Mouse (Mus musculus): ENCODE measurements around the gene Rnf138rt1. TPM values are rescaled to one million over a fixed set of nuclear protein-coding genes. Genes with fewer than 3 reads are reported as not detected.
A peak's percentile ranks its signal among the peaks of the same experiment; 100 is the strongest.

Gene Rnf138rt1
- polyA plus RNA-seq, 1 experiment from 2014 or later: 0.56 TPM

- 37% methylated on average over 12 of the region's 12 CpGs for WGBS
- DNase-seq (ENCODE audit: low spot score, missing footprints): no peak
- peaks cover 7% of the 10 kb centered on the region for H3K27me3 ChIP-seq (ENCODE audit: control insufficient read depth, insufficient read depth, low read length)
- H3K27ac ChIP-seq (ENCODE audit: low read depth, low read length): no peak overlapping the region
- ATAC-seq (ENCODE audit: low FRiP score): peak; percentile 83
- H3K4me1 ChIP-seq (ENCODE audit: control insufficient read depth, insufficient read depth, low read length): no peaks in the 10 kb centered on the region
- H3K9me3 ChIP-seq (ENCODE audit: control insufficient read depth, low read length): no peaks in the 10 kb centered on the region
- no peaks in the 10 kb centered on the region for H3K36me3 ChIP-seq (ENCODE audit: control insufficient read depth, insufficient read depth, low read length)
- H3K4me2 ChIP-seq: no peak overlapping the region
- no peak overlapping the region for H3K4me3 ChIP-seq (ENCODE audit: low read depth, low read length)
- H3K9ac ChIP-seq (ENCODE audit: low read length): no peak overlapping the region
Measured at GRCm38 (mm10) chrX:163722785-163723577, 38.1 kb downstream of the Rnf138rt1 start.

- H3K27ac ChIP-seq (ENCODE audit: low read depth, low read length): no peak overlapping the region
- DNase-seq (ENCODE audit: low spot score, missing footprints) (no peak), ATAC-seq (ENCODE audit: low FRiP score) (no peak)
- no peaks in the 10 kb centered on the region for H3K4me1 ChIP-seq (ENCODE audit: control insufficient read depth, insufficient read depth, low read length)
- H3K36me3 ChIP-seq (ENCODE audit: control insufficient read depth, insufficient read depth, low read length): no peaks in the 10 kb centered on the region
- no peak overlapping the region for H3K4me2 ChIP-seq
- H3K9me3 ChIP-seq (ENCODE audit: control insufficient read depth, low read length): no peaks in the 10 kb centered on the region
- no peak overlapping the region for H3K4me3 ChIP-seq (ENCODE audit: low read depth, low read length)
- no peak overlapping the region for H3K9ac ChIP-seq (ENCODE audit: low read length)
- 85% methylated on average over 2 of the region's 2 CpGs for WGBS
- peaks cover 7% of the 10 kb centered on the region for H3K27me3 ChIP-seq (ENCODE audit: control insufficient read depth, insufficient read depth, low read length)
Measured at GRCm38 (mm10) chrX:163720597-163720996, 40.5 kb downstream of the Rnf138rt1 start.

Other genes starting within 250 kb of the Rnf138rt1 start
- gene Grpr, start 211.7 kb downstream of the Rnf138rt1 start, polyA plus RNA-seq (2014; fragmentation: Nextera tagmentation; extraction: Ambion mirVana): not detected in 2 replicates
- 48.4 and 56.5 TPM in 2 replicates for gene Ap1s2, start 147.7 kb upstream of the Rnf138rt1 start, polyA plus RNA-seq (2014; fragmentation: Nextera tagmentation; extraction: Ambion mirVana)
- 51.1 and 54.7 TPM in 2 replicates for gene Zrsr2, start 197.3 kb upstream of the Rnf138rt1 start, polyA plus RNA-seq (2014; fragmentation: Nextera tagmentation; extraction: Ambion mirVana)